Mouse (Mus musculus): ENCODE measurements around the gene Slc17a5.

DNA sequence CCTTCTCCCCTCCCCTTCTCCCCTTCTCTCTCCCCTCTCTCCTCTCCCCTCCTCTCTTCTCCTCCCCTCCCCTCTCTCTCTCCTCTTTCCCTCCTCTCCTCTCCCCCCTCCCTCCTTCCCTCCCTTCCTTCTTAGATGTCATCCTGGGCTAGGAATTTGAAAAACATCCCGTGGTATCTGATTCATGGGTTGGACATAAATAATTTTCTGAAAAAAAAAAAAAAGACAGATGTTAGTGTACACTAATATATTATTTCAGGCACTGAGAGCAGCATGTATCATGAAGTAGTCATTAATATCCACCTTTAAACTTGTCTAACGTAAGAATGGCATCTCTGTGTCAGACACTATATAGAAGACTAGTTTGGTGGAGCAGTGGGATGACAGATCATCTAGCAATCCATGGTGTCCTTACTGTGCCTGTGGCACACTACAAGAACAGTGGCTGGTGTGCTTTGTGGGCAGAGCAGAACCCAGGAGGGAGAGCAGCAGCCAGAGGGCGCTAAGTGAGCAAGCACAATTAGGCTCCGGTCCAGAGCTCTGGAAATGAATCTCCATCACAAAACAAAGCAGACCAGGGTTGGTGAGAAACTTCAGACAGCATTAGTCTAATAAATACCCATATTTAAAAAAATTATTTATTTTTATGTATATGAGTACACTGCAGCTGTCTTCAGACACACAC lies 13.3 kb upstream of the Slc17a5 start:
- TF ChIP-seq TAL1 (IDR thresholded peaks at IDR 0.05; ENCODE audit: low read length), result no peak
- no peak for TF ChIP-seq GATA1 (IDR thresholded peaks at IDR 0.05; ENCODE audit: low read length)

Measured in erythroblast, embryonic 14.5 days (primary cell).